Mouse (Mus musculus) kidney, adult 2 months (tissue): ENCODE results near the gene Lhb. TPM values are rescaled to one million over a fixed set of nuclear protein-coding genes. Genes with fewer than 3 reads are reported as not detected.

Experiments used
- DNase-seq: peaks from one replicate; pipeline ENCODE4 v3.0.0; 2021
- H3K27ac ChIP-seq: fragments of 200-500 bp; 2 replicates; pipeline ENCODE4 v1.5.1; 2012; ENCODE audit warnings: low read depth, low read length, control low read depth, inconsistent platforms; ENCODE audit not compliant: insufficient read depth
- H3K27me3 ChIP-seq: fragments of 200-500 bp; replicated peaks from 2 replicates; pipeline ENCODE4 v1.6.1; 2012; ENCODE audit warnings: mild to moderate bottlenecking, moderate library complexity, low read length, inconsistent platforms; ENCODE audit not compliant: control insufficient read depth, insufficient read depth
- H3K36me3 ChIP-seq: fragments of 200-500 bp; 2 replicates; pipeline ENCODE4 v1.6.1; 2012; ENCODE audit warnings: mild to moderate bottlenecking, moderate library complexity, low read length, inconsistent platforms; ENCODE audit not compliant: control insufficient read depth, insufficient read depth
- H3K4me1 ChIP-seq: fragments of 200-500 bp; 2 replicates; pipeline ENCODE4 v1.6.1; 2011; ENCODE audit warnings: low read length; ENCODE audit not compliant: control insufficient read depth, insufficient read depth
- H3K4me3 ChIP-seq: fragments of 200-500 bp; 2 replicates; pipeline ENCODE4 v1.5.1; 2011; ENCODE audit warnings: mild to moderate bottlenecking, low read depth, low read length, control low read depth; ENCODE audit not compliant: insufficient read depth
- CTCF ChIP-seq: fragments of 200-500 bp; conservative IDR thresholded peaks from 2 replicates; pipeline ENCODE4 v1.5.1; 2011; ENCODE audit warnings: low read depth, mild to moderate bottlenecking, control low read depth, low read length, moderate library complexity, mixed read lengths; ENCODE audit not compliant: insufficient read depth, insufficient read length
- POLR2A ChIP-seq: fragments of 200-500 bp; IDR thresholded peaks from one replicate; pipeline ENCODE4 v1.6.1; 2011; ENCODE audit warnings: low read depth, low read length, control low read depth
- WGBS: fragments of 180-500 bp; shearing (Covaris S2); methylation state at CpG from one replicate; pipeline ENCODE4 v1.1.7; 2018; 5-methylcytosine and 5-hydroxymethylcytosine counted together
- polyA plus RNA-seq: library from polyadenylated mRNA; depleted of rRNA; stranded (reverse); fragments of >200 nt; gene quantifications from 2 replicates; pipeline ENCODE4 v1.2.3, GENCODE M21; 2012

Gene Lhb
- polyA plus RNA-seq, 1 experiment: not detected

GRCm38 (mm10) chr7:45446589-45446988 lies 26.0 kb downstream of the Lhb start:
- Histone ChIP-seq H3K27me3 (no peaks in the 10 kb centered on the region), H3K4me3 (no peak overlapping the region), H3K27ac (no peak overlapping the region), H3K36me3 (no peaks in the 10 kb centered on the region), H3K4me1 (no peaks in the 10 kb centered on the region)
- TF ChIP-seq POLR2A: no peak
- TF ChIP-seq CTCF: no peak
- DNase-seq: no peak

GRCm38 (mm10) chr7:45447325-45447990 lies 26.8 kb downstream of the Lhb start:
- no peak for DNase-seq
- 37% methylated on average over 11 of the region's 11 CpGs for WGBS
- no peak for TF ChIP-seq POLR2A
- TF ChIP-seq CTCF: peak; percentile 59

GRCm38 (mm10) chr7:45449974-45450373 lies 29.4 kb downstream of the Lhb start:
- Histone ChIP-seq H3K4me1 (no peaks in the 10 kb centered on the region), H3K4me3 (no peak overlapping the region), H3K27ac (no peak overlapping the region), H3K27me3 (no peaks in the 10 kb centered on the region), H3K36me3 (no peaks in the 10 kb centered on the region)
- no peak for DNase-seq
- no peak for TF ChIP-seq CTCF
- no peak for TF ChIP-seq POLR2A
- 100% methylated on average over 1 of the region's 1 CpGs for WGBS

More at GRCm38 (mm10) chr7:45447325-45447990, 26.8 kb downstream of the Lhb start:
- no peak overlapping the region for H3K4me3 ChIP-seq
- H3K4me1 ChIP-seq: no peaks in the 10 kb centered on the region
- no peaks in the 10 kb centered on the region for H3K27me3 ChIP-seq
- no peaks in the 10 kb centered on the region for H3K36me3 ChIP-seq
- H3K27ac ChIP-seq: no peak overlapping the region

GRCm38 (mm10) chr7:45451344-45451982 lies 30.8 kb downstream of the Lhb start:
- Histone ChIP-seq H3K4me1 (no peaks in the 10 kb centered on the region), H3K27ac (no peak overlapping the region), H3K27me3 (no peaks in the 10 kb centered on the region), H3K36me3 (no peaks in the 10 kb centered on the region), H3K4me3 (no peak overlapping the region)
- DNase-seq: peak; percentile 83
- 55% methylated on average over 23 of the region's 23 CpGs for WGBS
- TF ChIP-seq CTCF (peak; percentile 85), POLR2A (no peak)

GRCm38 (mm10) chr7:45454971-45455370 lies 34.4 kb downstream of the Lhb start:
- Histone ChIP-seq H3K27ac (no peak overlapping the region), H3K4me3 (no peak overlapping the region), H3K27me3 (no peaks in the 10 kb centered on the region), H3K36me3 (peaks cover 11% of the 10 kb centered on the region), H3K4me1 (peaks cover 8% of the 10 kb centered on the region; the same call in 1 of the 2 replicates)
- TF ChIP-seq POLR2A: no peak
- TF ChIP-seq CTCF: no peak
- WGBS: 93% methylated on average over 15 of the region's 15 CpGs
- no peak for DNase-seq

- H3K4me1 ChIP-seq: peaks cover 14% of the 10 kb centered on the region
- DNase-seq: no peak
- peaks cover 11% of the 10 kb centered on the region for H3K36me3 ChIP-seq
- H3K27me3 ChIP-seq: no peaks in the 10 kb centered on the region
- WGBS: 71% methylated on average over 13 of the region's 13 CpGs
- H3K4me3 ChIP-seq: no peak overlapping the region
- peak overlapping the region; percentile 34; the same call in 1 of the 2 replicates for H3K27ac ChIP-seq
- TF ChIP-seq CTCF: no peak
- TF ChIP-seq POLR2A: no peak
Observed at GRCm38 (mm10) chr7:45455932-45456696, 35.5 kb downstream of the Lhb start.

GRCm38 (mm10) chr7:45456721-45457203 lies 36.1 kb downstream of the Lhb start:
- DNase-seq: no peak
- H3K4me3 ChIP-seq: no peak overlapping the region
- H3K27ac ChIP-seq: peak overlapping the region; percentile 34
- no peak for TF ChIP-seq POLR2A
- no peak for TF ChIP-seq CTCF
- no peaks in the 10 kb centered on the region for H3K27me3 ChIP-seq
- peaks cover 11% of the 10 kb centered on the region for H3K36me3 ChIP-seq
- 25% methylated on average over 9 of the region's 9 CpGs for whole genome bisulfite sequencing
- H3K4me1 ChIP-seq: peaks cover 16% of the 10 kb centered on the region
